Mouse (Mus musculus) liver, postnatal 0 days (tissue): Measurements from ENCODE around the gene Stom.

ENCODE experiments used
- CTCF ChIP-seq: sonication (generic); IDR thresholded peaks from 2 replicates; pipeline ENCODE4 v1.5.1; 2016; ENCODE audit warnings: antibody characterized with exemption, low read depth
- EP300 ChIP-seq: IDR thresholded peaks from 2 replicates; pipeline ENCODE4 v1.6.1; 2016; ENCODE audit warnings: antibody characterized with exemption, low read depth, mild to moderate bottlenecking

- TF ChIP-seq CTCF = no peak
- no peak for TF ChIP-seq EP300
These were observed 70.4 kb downstream of the Stom start for GRCm38 (mm10) chr2:35266251-35266905.
